Mouse (Mus musculus) heart, embryonic 16.5 days (tissue): ENCODE data around the gene Thap8. TPM values are rescaled to one million over a fixed set of nuclear protein-coding genes. Genes with fewer than 3 reads are reported as not detected.

Experiments
- ATAC-seq: fragments of 200-750 bp; cut with Nextera tagmentation; replicated peaks from 2 replicates; pipeline ENCODE4 v1.8.0; 2017; ENCODE audit warnings: moderate number of reproducible peaks; ENCODE audit not compliant: insufficient read depth, low FRiP score; ENCODE audit errors: extremely low read depth
- H3K27ac ChIP-seq: fragments of 300-500 bp; sonication (generic); 2 replicates; pipeline ENCODE4 v1.5.1; 2014; ENCODE audit warnings: mild to moderate bottlenecking, low read length, control low read depth, moderate library complexity
- H3K27me3 ChIP-seq: fragments of 300-500 bp; sonication (generic); 2 replicates; pipeline ENCODE4 v1.6.1; 2014; ENCODE audit warnings: low read length, mixed read lengths; ENCODE audit not compliant: control insufficient read depth, insufficient read depth
- H3K36me3 ChIP-seq: fragments of 300-500 bp; sonication (generic); 2 replicates; pipeline ENCODE4 v1.6.1; 2014; ENCODE audit not compliant: control insufficient read depth, insufficient read depth
- H3K4me1 ChIP-seq: fragments of 300-500 bp; sonication (generic); 2 replicates; pipeline ENCODE4 v1.6.1; 2014; ENCODE audit warnings: low read length, mixed read lengths; ENCODE audit not compliant: control insufficient read depth, insufficient read depth
- H3K4me2 ChIP-seq: fragments of 300-500 bp; sonication (generic); 2 replicates; pipeline ENCODE4 v1.6.1; 2014; ENCODE audit warnings: low read depth, mild to moderate bottlenecking, control low read depth, low read length
- H3K4me3 ChIP-seq: fragments of 300-500 bp; sonication (generic); 2 replicates; pipeline ENCODE4 v1.5.1; 2014; ENCODE audit warnings: mild to moderate bottlenecking, control low read depth, low read length
- H3K9ac ChIP-seq: fragments of 300-500 bp; sonication (generic); 2 replicates; pipeline ENCODE4 v1.6.1; 2014; ENCODE audit warnings: low read length, control low read depth
- H3K9me3 ChIP-seq: fragments of 300-500 bp; sonication (generic); replicated peaks from 2 replicates; pipeline ENCODE4 v1.6.1; 2016; ENCODE audit warnings: low read length; ENCODE audit not compliant: control insufficient read depth
- WGBS: fragments of 180-500 bp; shearing (Covaris S2); extraction: QIAGEN DNeasy Blood & Tissue Kit; methylation state at CpG from one replicate; pipeline ENCODE4 v1.1.7; 2014; 5-methylcytosine and 5-hydroxymethylcytosine counted together
- polyA plus RNA-seq: library from polyadenylated mRNA; unstranded; fragments of >200 nt; fragmentation: Nextera tagmentation; extraction: Ambion mirVana; gene quantifications from 2 replicates; pipeline ENCODE4 v1.2.1, GENCODE M21; 2015

Gene Thap8
- polyA plus RNA-seq, 1 experiment from 2014 or later: 0.29 TPM

DNA sequence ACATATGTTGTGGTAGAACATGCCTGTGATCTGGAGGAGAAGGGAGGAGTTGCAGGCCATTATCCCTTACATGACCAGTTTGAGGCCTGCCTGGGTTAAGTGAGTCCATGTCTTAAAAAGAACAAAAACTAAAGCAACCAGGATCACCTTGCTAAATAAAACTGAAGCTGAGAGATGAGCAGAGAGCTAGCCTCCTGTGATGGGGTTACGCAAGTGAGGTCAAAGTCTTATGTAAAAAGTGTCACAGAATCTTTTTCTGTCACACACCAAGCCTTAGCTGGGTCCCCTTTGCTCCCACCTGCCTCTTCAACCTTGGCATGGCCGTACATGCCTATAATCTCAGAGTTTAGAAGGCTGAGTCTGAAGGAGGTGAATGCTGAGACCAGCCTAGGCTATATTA, 41.1 kb downstream of the Thap8 start:
- no peaks in the 10 kb centered on the region for H3K36me3 ChIP-seq
- peak overlapping the region; percentile 92 for H3K4me2 ChIP-seq
- whole genome bisulfite sequencing: 79% methylated on average over 2 of the region's 2 CpGs
- ATAC-seq: no peak
- H3K9me3 ChIP-seq: no peaks in the 10 kb centered on the region
- H3K4me1 ChIP-seq: peaks cover 15% of the 10 kb centered on the region
- H3K27ac ChIP-seq: no peak overlapping the region
- H3K4me3 ChIP-seq: peak overlapping the region; percentile 95; the same call in 1 of the 2 replicates
- H3K27me3 ChIP-seq: no peaks in the 10 kb centered on the region
- no peak overlapping the region; the same call in 1 of the 2 replicates for H3K9ac ChIP-seq

DNA sequence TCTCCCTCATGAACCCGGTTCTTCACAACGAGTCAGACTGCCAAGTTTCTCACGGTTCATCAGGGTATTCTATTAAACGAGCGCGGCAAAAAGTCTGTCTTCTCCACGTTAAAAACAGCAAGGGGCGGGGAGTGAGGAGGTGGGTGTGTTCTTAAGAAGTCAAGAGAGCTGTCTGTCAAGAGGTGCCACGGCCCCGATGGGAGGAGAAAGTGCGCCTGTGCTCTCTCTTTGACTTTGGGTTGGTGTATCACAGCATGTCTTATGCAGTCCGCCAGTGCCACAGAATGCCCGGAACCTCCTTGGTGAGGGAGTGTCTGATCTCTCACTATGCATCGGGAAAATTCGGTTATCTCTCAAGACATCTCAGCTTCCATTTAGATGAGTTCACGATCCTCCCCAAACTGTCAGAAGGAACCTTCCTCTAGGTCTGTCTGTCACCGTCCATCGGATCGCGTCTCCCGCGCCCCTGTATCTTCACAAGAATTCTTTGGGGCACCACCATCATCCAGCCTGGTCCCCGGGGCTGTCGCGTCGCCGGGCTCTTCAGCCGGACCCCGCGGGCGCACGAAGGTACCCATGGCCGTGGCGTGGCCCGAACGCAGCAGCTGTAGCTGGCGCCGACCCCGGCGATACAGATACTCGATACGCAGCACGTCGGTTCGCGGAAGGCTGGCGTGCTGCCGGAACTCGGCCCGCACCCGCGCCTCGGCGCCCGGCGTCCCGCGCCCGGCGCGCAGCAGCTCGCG, 41.8 kb downstream of the Thap8 start, which contains the start of gene E130208F15Rik:
Gene E130208F15Rik, plus strand, starts transcription at position 202 of the 746 bp plus-strand sequence.
- peak; percentile 67 for ATAC-seq
- WGBS: under 1% methylated on average over 63 of the region's 63 CpGs
- H3K9ac ChIP-seq: peak within 1 kb of the TSS; percentile 97

DNA sequence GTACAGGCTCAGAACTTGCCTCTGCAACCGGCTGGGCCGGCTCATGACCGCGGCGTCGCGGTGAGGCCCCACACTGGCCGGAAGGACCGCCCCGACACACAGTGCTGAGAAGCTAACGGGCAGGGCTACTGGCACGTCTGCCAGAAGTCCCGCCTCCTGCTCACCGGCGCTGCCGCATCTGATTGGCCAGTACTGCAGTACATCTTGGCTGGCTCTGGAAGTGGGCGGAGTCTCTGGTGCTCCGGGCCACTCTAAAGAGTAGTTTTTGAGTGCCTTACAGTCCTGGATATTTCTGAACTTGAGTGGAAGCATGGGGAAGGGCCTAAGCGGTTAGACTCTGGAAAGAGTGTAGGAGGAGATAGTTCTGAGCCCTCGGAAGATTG, 42.4 kb downstream of the Thap8 start:
- H3K9me3 ChIP-seq: no peaks in the 10 kb centered on the region
- H3K36me3 ChIP-seq: no peaks in the 10 kb centered on the region
- H3K9ac ChIP-seq: peak overlapping the region; percentile 97
- peak overlapping the region; percentile 95 for H3K4me3 ChIP-seq
- H3K4me2 ChIP-seq: peak overlapping the region; percentile 92
- peak overlapping the region; percentile 96 for H3K27ac ChIP-seq
- peaks cover 20% of the 10 kb centered on the region for H3K4me1 ChIP-seq
- H3K27me3 ChIP-seq: no peaks in the 10 kb centered on the region
- under 1% methylated on average over 20 of the region's 20 CpGs for WGBS
- ATAC-seq: peak; percentile 98

More for the DNA sequence above, 41.8 kb downstream of the Thap8 start, which contains the start of gene E130208F15Rik:
- H3K36me3 ChIP-seq: no peaks in the 10 kb centered on the region
- no peaks in the 10 kb centered on the region for H3K27me3 ChIP-seq
- H3K4me2 ChIP-seq: peak within 1 kb of the TSS; percentile 92
- H3K4me1 ChIP-seq: peaks cover 15% of the 10 kb centered on the region
- no peaks in the 10 kb centered on the region for H3K9me3 ChIP-seq
- H3K4me3 ChIP-seq: peak within 1 kb of the TSS; percentile 95
- peak within 1 kb of the TSS; percentile 96 for H3K27ac ChIP-seq

DNA sequence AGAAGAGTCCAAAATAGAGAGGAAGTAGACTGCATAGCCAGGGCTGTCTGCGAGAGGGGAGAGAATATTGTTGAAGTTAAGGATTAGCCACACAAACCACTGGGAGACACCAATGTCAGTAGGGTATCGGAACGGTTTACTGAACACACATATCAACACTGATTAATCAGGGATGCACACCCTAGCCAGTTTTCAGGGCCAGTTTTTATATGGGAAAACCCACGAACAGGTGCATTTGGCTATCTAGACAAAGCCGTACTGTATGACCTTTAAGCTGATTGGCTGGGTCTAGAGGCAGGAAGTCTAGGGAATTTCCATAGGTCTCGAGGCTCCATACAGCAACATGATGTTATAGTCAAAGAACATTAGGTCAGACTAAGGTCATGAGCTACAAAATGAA, 43.0 kb downstream of the Thap8 start:
- Histone ChIP-seq H3K36me3 (no peaks in the 10 kb centered on the region), H3K4me3 (peak overlapping the region; percentile 95), H3K27me3 (no peaks in the 10 kb centered on the region), H3K4me1 (peaks cover 22% of the 10 kb centered on the region), H3K9me3 (no peaks in the 10 kb centered on the region), H3K9ac (peak overlapping the region; percentile 77), H3K4me2 (peak overlapping the region; percentile 92), H3K27ac (peak overlapping the region; percentile 96)
- WGBS: 27% methylated on average over 6 of the region's 6 CpGs
- ATAC-seq: no peak

DNA sequence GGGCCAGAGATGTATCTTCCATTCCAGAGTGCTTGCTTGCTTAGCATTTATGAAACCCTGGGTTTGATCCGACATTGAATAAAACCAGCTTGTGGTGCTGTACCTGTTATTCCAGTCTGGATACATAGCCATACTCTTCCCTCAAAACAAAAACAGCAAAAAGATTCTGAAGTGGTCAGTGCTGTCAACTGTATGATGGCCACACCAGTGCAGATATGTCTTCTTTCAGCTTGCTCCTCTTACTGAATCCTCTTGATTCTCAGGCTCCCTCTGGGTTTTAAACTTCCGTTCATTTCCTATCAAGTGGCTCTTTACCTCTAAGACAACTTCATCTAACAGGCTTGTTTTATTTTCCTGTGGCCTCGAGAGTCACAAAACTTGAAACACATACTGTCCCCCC, 43.9 kb downstream of the Thap8 start, which contains the start of gene Sdhaf1:
Gene Sdhaf1, minus strand, starts transcription at position 101 of the 400 bp plus-strand sequence.
- H3K9me3 ChIP-seq: no peaks in the 10 kb centered on the region
- peak within 1 kb of the TSS; percentile 95 for H3K4me3 ChIP-seq
- peaks cover 22% of the 10 kb centered on the region for H3K4me1 ChIP-seq
- 71% methylated on average over 3 of the region's 3 CpGs for WGBS
- ATAC-seq: no peak
- peak within 1 kb of the TSS; percentile 92 for H3K4me2 ChIP-seq
- peak within 1 kb of the TSS; percentile 96 for H3K27ac ChIP-seq
- peak within 1 kb of the TSS; percentile 77 for H3K9ac ChIP-seq
- no peaks in the 10 kb centered on the region for H3K36me3 ChIP-seq
- no peaks in the 10 kb centered on the region for H3K27me3 ChIP-seq

DNA sequence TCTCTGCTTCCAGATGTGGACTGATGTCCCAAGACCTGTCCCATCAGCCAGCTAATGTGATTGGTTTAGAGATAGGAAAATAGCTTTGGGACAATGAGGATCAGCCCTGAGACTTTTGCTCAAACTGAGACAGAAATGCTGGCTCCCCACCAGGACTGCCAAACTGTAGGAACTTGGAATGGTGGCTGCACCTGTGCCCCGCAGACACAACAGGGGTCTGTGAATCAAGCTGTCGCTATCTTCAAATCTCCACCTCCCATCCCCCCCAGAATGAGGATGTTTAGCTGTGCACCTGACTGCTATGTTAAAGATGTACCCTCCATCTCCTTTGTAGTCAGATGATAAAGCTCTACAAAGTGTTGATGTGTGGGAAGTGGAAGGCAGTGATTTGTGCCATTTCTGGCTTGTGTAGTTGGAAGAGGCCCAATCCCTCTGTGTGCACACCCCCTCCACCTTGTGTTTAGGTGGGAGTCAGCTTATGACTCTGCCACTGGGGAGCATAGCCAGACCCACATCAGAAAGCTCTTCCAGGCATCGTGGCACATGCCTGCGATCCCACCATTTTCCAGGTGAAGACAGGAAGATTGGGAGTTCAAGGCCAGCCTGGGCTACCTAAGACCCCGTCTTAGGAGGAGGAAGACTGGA, 44.5 kb downstream of the Thap8 start:
- Histone ChIP-seq H3K27me3 (no peaks in the 10 kb centered on the region), H3K9me3 (no peaks in the 10 kb centered on the region), H3K27ac (no peak overlapping the region), H3K9ac (no peak overlapping the region), H3K36me3 (no peaks in the 10 kb centered on the region), H3K4me1 (peaks cover 22% of the 10 kb centered on the region), H3K4me3 (no peak overlapping the region), H3K4me2 (no peak overlapping the region)
- WGBS: 71% methylated on average over 5 of the region's 5 CpGs
- no peak for ATAC-seq

DNA sequence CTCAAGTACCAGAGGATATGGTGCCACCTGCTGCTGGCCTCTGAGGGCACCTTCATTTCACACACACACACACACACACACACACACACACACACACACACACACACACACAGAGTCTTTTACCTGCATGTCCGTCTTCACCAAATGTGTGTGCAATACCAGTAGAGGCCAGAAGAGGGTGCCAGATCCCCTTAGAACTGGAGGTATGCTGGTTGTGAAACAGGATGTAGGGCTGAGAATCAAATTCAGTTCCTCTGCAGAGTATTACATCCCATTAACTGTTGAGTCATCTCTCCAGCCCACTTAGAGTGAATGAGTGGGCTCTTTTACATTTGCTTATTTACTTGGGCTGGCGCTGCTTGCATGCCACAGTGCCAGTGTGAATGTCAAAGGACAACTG, 45.5 kb downstream of the Thap8 start:
- Histone ChIP-seq H3K9me3 (no peaks in the 10 kb centered on the region), H3K4me3 (no peak overlapping the region), H3K36me3 (no peaks in the 10 kb centered on the region), H3K4me1 (peaks cover 22% of the 10 kb centered on the region), H3K9ac (no peak overlapping the region), H3K4me2 (no peak overlapping the region), H3K27me3 (no peaks in the 10 kb centered on the region), H3K27ac (no peak overlapping the region)
- no peak for ATAC-seq
- WGBS: 48% methylated on average over 2 of the region's 2 CpGs

DNA sequence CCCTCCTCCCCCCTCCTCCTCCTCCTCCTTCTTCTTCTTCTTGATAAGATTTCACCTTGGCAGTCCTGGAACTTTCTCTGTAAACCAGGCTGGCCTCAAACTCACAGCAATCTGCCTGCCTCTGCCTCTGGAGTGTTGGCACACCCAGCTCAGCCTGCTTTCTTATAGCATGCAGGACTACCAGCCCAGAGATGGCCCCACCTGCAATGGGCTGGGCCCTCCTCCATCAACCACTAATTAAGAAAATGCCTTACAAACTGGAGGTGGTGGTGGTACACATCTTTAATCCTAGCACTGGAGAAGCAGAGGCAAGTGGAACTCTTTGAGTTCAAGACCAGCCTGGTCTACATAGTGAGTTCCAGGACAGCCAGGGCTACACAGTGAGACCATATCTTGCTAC, 46.5 kb downstream of the Thap8 start:
- Histone ChIP-seq H3K4me2 (no peak overlapping the region), H3K4me3 (no peak overlapping the region), H3K9me3 (no peaks in the 10 kb centered on the region), H3K27ac (no peak overlapping the region), H3K4me1 (peaks cover 15% of the 10 kb centered on the region), H3K27me3 (no peaks in the 10 kb centered on the region), H3K9ac (no peak overlapping the region), H3K36me3 (no peaks in the 10 kb centered on the region)
- ATAC-seq: no peak

DNA sequence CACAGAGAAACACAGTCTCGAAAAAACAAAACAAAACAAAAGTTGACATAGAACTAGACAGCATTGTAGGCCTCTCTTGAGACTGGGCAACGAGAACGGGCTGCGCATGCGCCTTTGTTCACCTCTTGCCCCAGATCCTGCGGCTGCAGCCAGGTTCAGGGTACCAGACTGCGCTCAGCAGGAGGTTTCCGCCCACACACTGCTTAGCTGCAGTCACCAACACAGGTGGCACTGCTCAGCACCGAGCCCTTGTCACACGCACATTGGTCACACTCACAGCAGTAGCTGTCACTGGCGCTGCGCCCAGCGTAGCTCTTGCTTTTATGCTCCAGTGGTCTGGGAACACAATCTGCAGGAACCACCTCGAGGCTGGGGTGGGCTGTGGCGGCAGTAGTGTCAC, 47.2 kb downstream of the Thap8 start:
- Histone ChIP-seq H3K9me3 (no peaks in the 10 kb centered on the region), H3K4me2 (peak overlapping the region; percentile 15; the same call in 1 of the 2 replicates), H3K4me1 (peaks cover 18% of the 10 kb centered on the region), H3K9ac (no peak overlapping the region), H3K36me3 (no peaks in the 10 kb centered on the region), H3K4me3 (no peak overlapping the region), H3K27ac (peak overlapping the region; percentile 66), H3K27me3 (no peaks in the 10 kb centered on the region)
- 42% methylated on average over 15 of the region's 15 CpGs for WGBS
- ATAC-seq: peak; percentile 8; the same call in 1 of the 2 replicates
